Mouse (Mus musculus) lung, postnatal 0 days (tissue): ENCODE measurements around the gene Ak7.

Experiments used
- CTCF ChIP-seq: IDR thresholded peaks from 2 replicates; pipeline ENCODE4 v1.5.1; 2016; ENCODE audit warnings: antibody characterized with exemption, mild to moderate bottlenecking
- EP300 ChIP-seq: IDR thresholded peaks from 2 replicates; pipeline ENCODE4 v1.6.1; 2016; ENCODE audit warnings: antibody characterized with exemption, mild to moderate bottlenecking, control low read depth

GRCm38 (mm10) chr12:105697104-105697780 is 8.5 kb upstream of the Ak7 start:
- no peak for TF ChIP-seq CTCF
- no peak for TF ChIP-seq EP300
